In genomic region chr13:55592512-55593253, GRCm38 (mm10) we compare ENCODE assay signal across 7 mouse cellular contexts. TPM values are rescaled to one million over a fixed set of nuclear protein-coding genes. Genes with fewer than 3 reads are reported as not detected.
A peak's percentile ranks its signal among the peaks of the same experiment; 100 is the strongest.
DNase-seq lines count a peak whose midpoint lies in the region; ATAC-seq lines count a peak whose summit lies in the region.

No protein-coding gene starts in this region.

- peak overlapping the region; percentile 70 for H3K4me2 ChIP-seq in midbrain, embryonic 13.5 days (replicated peaks)

- H3K27ac ChIP-seq in limb, embryonic 10.5 days: peak overlapping the region; percentile 83
- peak overlapping the region; percentile 80 for H3K27ac ChIP-seq in midbrain, embryonic 13.5 days

- WGBS in limb, embryonic 10.5 days: 5% methylated on average over 29 of the region's 29 CpGs
- WGBS in midbrain, embryonic 13.5 days: 5% methylated on average over 29 of the region's 29 CpGs

- peak; percentile 95 for DNase-seq in adrenal gland, adult 8-10 months
- DNase-seq in embryo, embryonic 9.5 days (ENCODE audit: extremely low spot score): peak; percentile 95
- peak; percentile 96 for DNase-seq in kidney, adult 11 months
- peak; percentile 99 for DNase-seq in limb, embryonic 10.5 days (ENCODE audit: low spot score)
- DNase-seq in spleen, adult 12 weeks (ENCODE audit: low spot score): peak; percentile 89

- no peaks in the 10 kb centered on the region for H3K9me3 ChIP-seq in limb, embryonic 10.5 days (replicated peaks)
- no peaks in the 10 kb centered on the region for H3K9me3 ChIP-seq in midbrain, embryonic 13.5 days

- H3K4me1 ChIP-seq in limb, embryonic 10.5 days: peaks cover 12% of the 10 kb centered on the region
- H3K4me1 ChIP-seq in midbrain, embryonic 13.5 days (replicated peaks): peaks cover 13% of the 10 kb centered on the region

- H3K4me3 ChIP-seq in limb, embryonic 10.5 days: peak overlapping the region; percentile 72
- peak overlapping the region; percentile 86 for H3K4me3 ChIP-seq in midbrain, embryonic 13.5 days (replicated peaks)

- H3K9ac ChIP-seq in midbrain, embryonic 13.5 days (replicated peaks): peak overlapping the region; percentile 84

- peaks cover 35% of the 10 kb centered on the region for H3K36me3 ChIP-seq in limb, embryonic 10.5 days
- peaks cover 32% of the 10 kb centered on the region for H3K36me3 ChIP-seq in midbrain, embryonic 13.5 days

- ATAC-seq in granulocyte monocyte progenitor cell, adult 5-6 weeks (replicated peaks; ENCODE audit: poor library complexity, severe bottlenecking): peak; percentile 99
- ATAC-seq in midbrain, embryonic 13.5 days: peak; percentile 99

- no peaks in the 10 kb centered on the region for H3K27me3 ChIP-seq in limb, embryonic 10.5 days (ENCODE audit: low read depth, poor library complexity, severe bottlenecking)
- H3K27me3 ChIP-seq in midbrain, embryonic 13.5 days: peaks cover 11% of the 10 kb centered on the region; the same call in 1 of the 2 replicates

RNA-seq across cellular contexts. Expression of gene B4galt7, which starts 7.0 kb away (rescaled TPM):
- total RNA-seq in adrenal gland, adult 8-10 months (2022): 10 to 100 TPM; 14.9 to 18.5 (median 16.5) TPM
- 10.8 and 15.3 TPM in 2 replicates for total RNA-seq in granulocyte monocyte progenitor cell, adult 5-6 weeks (2014; fragmentation: Nextera tagmentation)
- total RNA-seq in granulocyte monocyte progenitor cell, adult 5-6 weeks (2017): 14.0 and 18.1 TPM in 2 replicates
- 30.9 and 31.6 TPM in 2 replicates for polyA plus RNA-seq in limb, embryonic 10.5 days (2016; fragmentation: Nextera tagmentation; extraction: Ambion mirVana)
- 45.5 and 47.4 TPM in 2 replicates for polyA plus RNA-seq in midbrain, embryonic 13.5 days (2015; fragmentation: Nextera tagmentation; extraction: Ambion mirVana)

RNA-seq across cellular contexts. Expression of gene Tmed9, which starts 19.2 kb away (rescaled TPM):
- 100 to 1,000 TPM; 177 to 220 (median 189) TPM for total RNA-seq in adrenal gland, adult 8-10 months (2022)
- total RNA-seq in granulocyte monocyte progenitor cell, adult 5-6 weeks (2014; fragmentation: Nextera tagmentation): 117 and 127 TPM in 2 replicates
- total RNA-seq in granulocyte monocyte progenitor cell, adult 5-6 weeks (2017): 229 and 241 TPM in 2 replicates
- 111 and 123 TPM in 2 replicates for polyA plus RNA-seq in limb, embryonic 10.5 days (2016; fragmentation: Nextera tagmentation; extraction: Ambion mirVana)
- 103 and 125 TPM in 2 replicates for polyA plus RNA-seq in midbrain, embryonic 13.5 days (2015; fragmentation: Nextera tagmentation; extraction: Ambion mirVana)

RNA-seq across cellular contexts. Expression of gene Fam193b, which starts 21.8 kb away (rescaled TPM):
- total RNA-seq in adrenal gland, adult 8-10 months (2022): 100 to 1,000 TPM in 1 of 4 experiments, 10 to 100 TPM in 3; 47.1 to 102 (median 72.8) TPM
- 36.0 and 59.5 TPM in 2 replicates for total RNA-seq in granulocyte monocyte progenitor cell, adult 5-6 weeks (2014; fragmentation: Nextera tagmentation)
- 28.4 and 31.9 TPM in 2 replicates for total RNA-seq in granulocyte monocyte progenitor cell, adult 5-6 weeks (2017)
- polyA plus RNA-seq in limb, embryonic 10.5 days (2016; fragmentation: Nextera tagmentation; extraction: Ambion mirVana): 65.8 and 70.7 TPM in 2 replicates
- polyA plus RNA-seq in midbrain, embryonic 13.5 days (2015; fragmentation: Nextera tagmentation; extraction: Ambion mirVana): 64.9 and 72.3 TPM in 2 replicates

RNA-seq across cellular contexts. Expression of gene Caml, which starts 30.1 kb away (rescaled TPM):
- total RNA-seq in adrenal gland, adult 8-10 months (2022): 10 to 100 TPM; 30.2 to 44.0 (median 35.5) TPM
- total RNA-seq in granulocyte monocyte progenitor cell, adult 5-6 weeks (2014; fragmentation: Nextera tagmentation): 33.9 and 46.9 TPM in 2 replicates
- total RNA-seq in granulocyte monocyte progenitor cell, adult 5-6 weeks (2017): 33.0 and 49.9 TPM in 2 replicates
- polyA plus RNA-seq in limb, embryonic 10.5 days (2016; fragmentation: Nextera tagmentation; extraction: Ambion mirVana): 48.1 and 53.3 TPM in 2 replicates
- 92.3 and 97.5 TPM in 2 replicates for polyA plus RNA-seq in midbrain, embryonic 13.5 days (2015; fragmentation: Nextera tagmentation; extraction: Ambion mirVana)

RNA-seq across cellular contexts. Expression of gene Ddx46, which starts 42.1 kb away (rescaled TPM):
- total RNA-seq in adrenal gland, adult 8-10 months (2022): 10 to 100 TPM; 29.1 to 58.6 (median 48.5) TPM
- 57.5 and 73.9 TPM in 2 replicates for total RNA-seq in granulocyte monocyte progenitor cell, adult 5-6 weeks (2014; fragmentation: Nextera tagmentation)
- 113 and 128 TPM in 2 replicates for total RNA-seq in granulocyte monocyte progenitor cell, adult 5-6 weeks (2017)
- 41.5 and 45.6 TPM in 2 replicates for polyA plus RNA-seq in limb, embryonic 10.5 days (2016; fragmentation: Nextera tagmentation; extraction: Ambion mirVana)
- 31.3 and 33.5 TPM in 2 replicates for polyA plus RNA-seq in midbrain, embryonic 13.5 days (2015; fragmentation: Nextera tagmentation; extraction: Ambion mirVana)

Comparison
In these comparisons a context has a peak if more than half of its experiments do, and no peak if none do; other contexts are left out.
1. Peak in every context shown above with its lines: DNase-seq, ATAC-seq, H3K4me3 ChIP-seq and H3K27ac ChIP-seq.